Mouse (Mus musculus) kidney, postnatal 0 days (tissue): ENCODE measurements around the gene Hcst. TPM values are rescaled to one million over a fixed set of nuclear protein-coding genes. Genes with fewer than 3 reads are reported as not detected.
A peak's percentile ranks its signal among the peaks of the same experiment; 100 is the strongest.

ENCODE experiments used
- ATAC-seq: fragments of 200-750 bp; cut with Nextera tagmentation; replicated peaks from 2 replicates; pipeline ENCODE4 v1.8.0; 2017; ENCODE audit warnings: low read depth, moderate number of reproducible peaks, moderate TSS enrichment, moderate library complexity; ENCODE audit not compliant: low FRiP score
- DNase-seq: peaks from one replicate; pipeline ENCODE4 v3.0.0-alpha.2; 2016; ENCODE audit warnings: low spot score
- H3K27ac ChIP-seq: fragments of 300-500 bp; sonication (generic); 2 replicates; pipeline ENCODE4 v1.5.1; 2014; ENCODE audit warnings: mild to moderate bottlenecking
- H3K27me3 ChIP-seq: fragments of 300-500 bp; sonication (generic); 2 replicates; pipeline ENCODE4 v1.6.1; 2014; ENCODE audit warnings: low read length, mixed read lengths; ENCODE audit not compliant: insufficient read depth
- H3K36me3 ChIP-seq: fragments of 300-500 bp; sonication (generic); 2 replicates; pipeline ENCODE4 v1.6.1; 2014; ENCODE audit warnings: low read length, mixed read lengths; ENCODE audit not compliant: insufficient read depth
- H3K4me1 ChIP-seq: fragments of 300-500 bp; sonication (generic); replicated peaks from 2 replicates; pipeline ENCODE4 v1.6.1; 2014; ENCODE audit warnings: antibody characterized with exemption, low read length, mixed read lengths; ENCODE audit not compliant: insufficient read depth
- H3K4me2 ChIP-seq: fragments of 300-500 bp; sonication (generic); 2 replicates; pipeline ENCODE4 v1.6.1; 2014; ENCODE audit warnings: mild to moderate bottlenecking, low read length, moderate library complexity, mixed read lengths
- H3K4me3 ChIP-seq: fragments of 300-500 bp; sonication (generic); replicated peaks from 2 replicates; pipeline ENCODE4 v1.5.1; 2014; ENCODE audit warnings: low read depth, low read length
- H3K9ac ChIP-seq: fragments of 300-500 bp; sonication (generic); 2 replicates; pipeline ENCODE4 v1.6.1; 2014; ENCODE audit warnings: low read depth, low read length
- H3K9me3 ChIP-seq: fragments of 300-500 bp; sonication (generic); replicated peaks from 2 replicates; pipeline ENCODE4 v1.6.1; 2016; ENCODE audit warnings: low read length, inconsistent platforms, mixed read lengths
- CTCF ChIP-seq: IDR thresholded peaks from 2 replicates; pipeline ENCODE4 v1.5.1; 2016; ENCODE audit warnings: antibody characterized with exemption, low read depth, mild to moderate bottlenecking, moderate library complexity
- WGBS: fragments of 180-500 bp; shearing (Covaris S2); extraction: QIAGEN DNeasy Blood & Tissue Kit; methylation state at CpG from one replicate; pipeline ENCODE4 v1.1.7; 2014; 5-methylcytosine and 5-hydroxymethylcytosine counted together
- polyA plus RNA-seq: library from polyadenylated mRNA; unstranded; fragments of >200 nt; fragmentation: Nextera tagmentation; extraction: Ambion mirVana; gene quantifications from 2 replicates; pipeline ENCODE4 v1.2.1, GENCODE M21; 2015

Hcst gene
- polyA plus RNA-seq, 1 experiment from 2014 or later = 2.1 TPM

DNA sequence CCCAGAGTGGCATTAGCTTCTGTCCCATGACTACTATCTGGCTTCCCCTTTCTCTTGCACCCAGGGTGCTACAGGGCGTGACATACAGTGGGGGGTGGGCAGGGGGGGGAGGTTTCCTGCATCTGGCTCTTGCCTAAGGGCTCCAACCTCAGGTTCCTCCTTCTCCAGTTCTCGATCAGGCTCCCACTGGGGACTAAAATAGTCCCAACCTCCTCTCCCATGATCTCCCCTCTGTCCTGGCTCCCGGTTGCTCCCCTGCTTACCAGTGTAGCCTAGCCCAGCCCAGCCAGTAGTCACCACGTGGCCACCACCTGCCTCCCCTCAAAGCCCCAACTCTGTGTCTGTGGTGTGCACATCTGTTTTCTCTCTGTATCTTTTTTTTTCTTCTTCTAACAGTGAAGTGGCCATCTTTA lies 6.9 kb downstream of the Hcst start:
- Histone ChIP-seq H3K27ac (no peak overlapping the region), H3K4me2 (no peak overlapping the region), H3K36me3 (no peaks in the 10 kb centered on the region), H3K27me3 (no peaks in the 10 kb centered on the region), H3K4me1 (no peaks in the 10 kb centered on the region), H3K9ac (no peak overlapping the region), H3K9me3 (no peaks in the 10 kb centered on the region), H3K4me3 (no peak overlapping the region)
- WGBS = 53% methylated on average over 4 of the region's 4 CpGs
- no peak for ATAC-seq
- no peak for DNase-seq
- no peak for TF ChIP-seq CTCF

DNA sequence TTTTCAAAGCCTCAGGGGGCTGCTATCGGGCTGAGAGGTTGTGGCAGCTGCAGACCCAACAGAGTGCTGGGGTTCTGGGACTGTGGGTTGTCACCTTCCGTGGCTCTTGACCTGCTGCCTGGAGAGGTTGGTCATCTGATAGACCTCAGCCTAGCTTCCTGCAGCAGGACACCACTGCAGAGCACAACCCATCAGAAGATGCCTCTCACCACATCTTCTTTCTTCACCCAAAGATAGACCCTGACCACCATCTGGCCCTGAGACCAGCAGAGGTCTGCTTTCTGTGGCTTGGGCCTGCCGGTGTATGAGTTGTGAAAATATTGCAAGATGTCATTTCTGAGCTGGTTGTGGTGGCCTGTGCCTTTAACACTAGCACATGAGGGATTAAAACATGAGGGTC lies 8.6 kb downstream of the Hcst start:
- Histone ChIP-seq H3K36me3 (no peaks in the 10 kb centered on the region), H3K9ac (no peak overlapping the region), H3K9me3 (no peaks in the 10 kb centered on the region), H3K4me1 (no peaks in the 10 kb centered on the region), H3K27ac (no peak overlapping the region), H3K4me2 (no peak overlapping the region), H3K27me3 (no peaks in the 10 kb centered on the region), H3K4me3 (no peak overlapping the region)
- no peak for TF ChIP-seq CTCF
- DNase-seq (no peak), ATAC-seq (no peak)
- 56% methylated on average over 3 of the region's 3 CpGs for WGBS

DNA sequence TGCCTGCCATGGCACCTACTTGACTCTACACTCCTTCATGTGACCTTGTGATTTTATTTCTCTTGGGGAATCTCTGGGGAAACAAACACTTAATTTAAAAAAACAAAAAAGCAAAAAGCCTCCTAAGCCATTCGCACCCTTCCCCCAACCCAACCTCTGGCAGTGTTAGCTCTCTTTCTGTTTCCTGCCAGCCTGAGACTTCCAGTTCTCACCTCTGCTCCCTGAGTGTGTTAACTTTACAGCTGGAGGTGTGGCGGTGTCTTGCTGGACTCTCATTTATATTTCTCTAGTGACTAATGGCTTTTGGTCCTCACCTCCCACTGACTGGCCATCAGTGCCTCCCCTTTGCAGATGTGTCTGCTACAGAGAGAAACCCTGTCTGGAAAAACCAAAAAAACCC lies 9.9 kb downstream of the Hcst start:
- no peak overlapping the region for H3K9ac ChIP-seq
- no peak for ATAC-seq
- 24% methylated on average over 2 of the region's 2 CpGs for WGBS
- no peak overlapping the region for H3K4me3 ChIP-seq
- H3K9me3 ChIP-seq = no peaks in the 10 kb centered on the region
- no peaks in the 10 kb centered on the region for H3K4me1 ChIP-seq
- H3K4me2 ChIP-seq = no peak overlapping the region
- no peak overlapping the region for H3K27ac ChIP-seq
- no peaks in the 10 kb centered on the region for H3K27me3 ChIP-seq
- no peak for TF ChIP-seq CTCF
- H3K36me3 ChIP-seq = no peaks in the 10 kb centered on the region
- no peak for DNase-seq

DNA sequence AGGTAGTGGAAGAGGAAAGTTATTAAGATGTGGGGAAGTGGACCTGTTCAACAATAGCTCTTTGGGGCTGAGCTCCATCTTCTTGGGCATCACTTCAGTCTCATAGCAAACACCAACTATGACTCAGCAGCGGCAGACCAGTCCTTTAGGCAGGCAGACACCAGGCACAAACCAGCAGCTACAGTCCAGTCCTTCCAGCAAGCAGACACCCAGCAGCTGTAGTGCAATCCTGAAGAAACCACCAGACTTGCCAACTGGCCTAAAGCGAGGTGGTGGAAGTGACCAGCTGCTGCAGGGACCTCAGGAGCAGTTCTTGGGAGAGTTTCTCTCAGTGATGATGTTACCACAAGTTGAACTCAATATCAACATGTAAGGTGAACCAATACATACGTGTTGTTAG lies 11.0 kb downstream of the Hcst start:
- H3K9ac ChIP-seq = no peak overlapping the region
- DNase-seq = no peak
- no peaks in the 10 kb centered on the region for H3K27me3 ChIP-seq
- H3K9me3 ChIP-seq = no peaks in the 10 kb centered on the region
- ATAC-seq = no peak
- no peak overlapping the region for H3K4me2 ChIP-seq
- no peaks in the 10 kb centered on the region for H3K36me3 ChIP-seq
- no peak overlapping the region for H3K27ac ChIP-seq
- no peak for TF ChIP-seq CTCF
- 82% methylated on average over 3 of the region's 3 CpGs for whole genome bisulfite sequencing
- no peaks in the 10 kb centered on the region for H3K4me1 ChIP-seq
- no peak overlapping the region for H3K4me3 ChIP-seq

DNA sequence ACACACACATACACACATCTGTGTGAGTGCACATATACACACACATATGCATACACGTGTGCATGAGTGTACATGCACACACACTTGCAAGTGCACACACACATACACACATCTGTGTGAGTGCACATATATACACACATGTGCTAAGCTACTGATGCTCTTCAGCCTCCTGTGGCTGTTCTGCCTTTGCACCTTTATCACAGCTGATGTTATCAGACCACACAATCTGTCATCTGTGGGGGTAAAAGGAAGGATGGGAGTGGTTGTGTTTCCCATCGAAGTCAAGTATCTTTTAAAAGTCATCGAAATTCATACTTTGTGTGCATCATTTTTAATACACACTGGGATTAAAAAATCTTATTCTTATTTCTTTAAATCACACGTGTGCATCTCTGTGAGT lies 17.3 kb downstream of the Hcst start:
- WGBS = 67% methylated on average over 4 of the region's 4 CpGs
- H3K4me2 ChIP-seq = no peak overlapping the region
- no peak for ATAC-seq
- no peaks in the 10 kb centered on the region for H3K4me1 ChIP-seq
- no peak overlapping the region for H3K4me3 ChIP-seq
- H3K9ac ChIP-seq = no peak overlapping the region
- no peaks in the 10 kb centered on the region for H3K9me3 ChIP-seq
- no peak for TF ChIP-seq CTCF
- no peaks in the 10 kb centered on the region for H3K36me3 ChIP-seq
- H3K27ac ChIP-seq = no peak overlapping the region
- no peaks in the 10 kb centered on the region for H3K27me3 ChIP-seq
- no peak for DNase-seq

DNA sequence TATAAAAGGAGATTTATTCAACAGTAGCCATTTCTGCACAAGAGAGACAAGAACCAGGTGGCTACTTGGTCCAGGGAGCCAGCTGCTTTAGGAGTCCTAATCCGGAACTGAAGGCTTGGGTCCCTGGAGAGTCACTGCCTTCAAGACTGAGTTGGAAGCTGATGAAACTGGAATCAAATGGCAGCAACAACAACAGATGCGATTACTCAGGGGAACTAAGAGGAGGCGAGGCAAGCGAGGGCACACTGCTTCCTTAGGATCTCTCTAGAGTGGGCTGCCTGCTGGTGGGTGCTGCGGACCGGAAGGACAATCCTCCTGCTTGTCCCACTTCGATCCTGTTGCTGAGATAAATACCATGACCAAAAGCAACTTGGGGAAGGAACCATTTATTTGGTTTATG lies 20.0 kb downstream of the Hcst start:
- no peak for ATAC-seq
- no peak overlapping the region for H3K27ac ChIP-seq
- no peaks in the 10 kb centered on the region for H3K36me3 ChIP-seq
- no peaks in the 10 kb centered on the region for H3K9me3 ChIP-seq
- peak; percentile 36 for DNase-seq
- no peaks in the 10 kb centered on the region for H3K27me3 ChIP-seq
- no peaks in the 10 kb centered on the region for H3K4me1 ChIP-seq
- no peak overlapping the region for H3K9ac ChIP-seq
- 29% methylated on average over 7 of the region's 7 CpGs for WGBS
- no peak for TF ChIP-seq CTCF
- no peak overlapping the region for H3K4me3 ChIP-seq
- H3K4me2 ChIP-seq = no peak overlapping the region

DNA sequence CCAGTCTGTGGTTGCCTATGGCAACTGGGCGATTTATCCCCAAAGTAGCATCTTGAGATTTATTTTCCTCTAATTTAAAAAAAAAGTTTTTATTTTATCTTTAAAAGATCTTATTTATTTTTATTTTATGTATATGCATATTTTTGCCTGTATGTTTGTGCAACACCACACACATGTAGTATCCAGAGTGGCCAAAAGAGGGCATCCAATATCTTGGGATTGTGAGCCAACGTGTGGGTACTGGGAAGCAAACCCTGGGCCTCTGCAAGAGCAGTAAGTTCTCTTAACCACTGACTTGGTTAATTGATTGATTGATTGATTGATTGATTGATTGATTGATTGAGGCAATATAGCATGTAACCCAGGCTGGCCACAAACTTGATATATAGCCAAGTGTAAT lies 24.8 kb downstream of the Hcst start:
- no peak overlapping the region for H3K27ac ChIP-seq

More for the DNA sequence above, 24.8 kb downstream of the Hcst start:
- DNase-seq (no peak), ATAC-seq (no peak)
- no peaks in the 10 kb centered on the region for H3K27me3 ChIP-seq
- H3K4me1 ChIP-seq = no peaks in the 10 kb centered on the region
- H3K9me3 ChIP-seq = no peaks in the 10 kb centered on the region
- H3K9ac ChIP-seq = no peak overlapping the region
- H3K4me3 ChIP-seq = no peak overlapping the region
- H3K36me3 ChIP-seq = no peaks in the 10 kb centered on the region
- TF ChIP-seq CTCF = peak; percentile 39; the same call in 1 of the 2 replicates
- H3K4me2 ChIP-seq = no peak overlapping the region
- 54% methylated on average over 2 of the region's 2 CpGs for WGBS
